ENCODE assay signal across 21 mouse cellular contexts in the genomic region with DNA sequence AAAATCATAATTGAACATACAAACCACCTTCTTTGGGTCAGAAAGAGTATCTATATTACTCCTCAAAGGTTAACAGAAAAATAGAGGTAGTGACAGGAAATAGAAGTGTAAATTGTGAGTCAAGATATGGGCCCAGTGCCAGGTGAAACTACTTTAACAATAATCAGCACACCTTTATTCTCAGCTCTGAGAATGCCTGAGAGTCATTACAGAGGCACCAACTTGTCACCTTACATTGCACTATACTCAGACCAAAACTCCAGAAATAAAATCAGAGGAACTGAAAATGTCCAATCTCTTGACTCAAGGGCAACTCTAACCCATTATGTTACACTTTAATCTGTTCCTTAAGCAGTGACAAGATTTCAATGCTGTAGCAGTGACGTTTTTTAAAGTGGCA. TPM values are rescaled to one million over a fixed set of nuclear protein-coding genes. Genes with fewer than 3 reads are reported as not detected.
DNase-seq lines count a peak whose midpoint lies in the region; ATAC-seq lines count a peak whose summit lies in the region.
"Had no signal": no experiment of that assay in that cellular context is flagged by ENCODE, and none has a peak within 500 bp of the region (broad histone marks: within the 10 kb centered on the region; RNA-seq: fewer than 3 reads in every experiment).

No protein-coding gene starts in this region.

- 70% methylated on average over 1 of the region's 1 CpGs for WGBS in intestine, embryonic 16.5 days
- 77% methylated on average over 1 of the region's 1 CpGs for WGBS in intestine, embryonic 15.5 days
- 94% methylated on average over 1 of the region's 1 CpGs for WGBS in hindbrain, embryonic 13.5 days

- no peak overlapping the region for H3K4me3 ChIP-seq in intestine, embryonic 16.5 days (ENCODE audit: low read length)
- H3K4me3 ChIP-seq in intestine, embryonic 15.5 days (replicated peaks) = no peak overlapping the region
- H3K4me3 ChIP-seq in hindbrain, embryonic 13.5 days = no peak overlapping the region
- H3K4me3 ChIP-seq: embryonic facial prominence, embryonic 12.5 days; forebrain, embryonic 15.5 days; heart, embryonic 10.5 days; hindbrain, embryonic 12.5 days had no signal

- peaks cover 8% of the 10 kb centered on the region for H3K4me1 ChIP-seq in intestine, embryonic 16.5 days (ENCODE audit: control insufficient read depth, insufficient read depth, low read length)
- H3K4me1 ChIP-seq in intestine, embryonic 15.5 days (replicated peaks) = no peaks in the 10 kb centered on the region
- 0 out of 2 replicates have a peak, but pooled peaks cover 2% of the 10 kb centered on the region for H3K4me1 ChIP-seq in hindbrain, embryonic 13.5 days (replicated peaks)
- H3K4me1 ChIP-seq: embryonic facial prominence, embryonic 12.5 days had no signal

- no peaks in the 10 kb centered on the region for H3K9me3 ChIP-seq in intestine, embryonic 16.5 days (ENCODE audit: control insufficient read depth, low read length)
- H3K9me3 ChIP-seq in intestine, embryonic 15.5 days = no peaks in the 10 kb centered on the region
- no peaks in the 10 kb centered on the region for H3K9me3 ChIP-seq in hindbrain, embryonic 13.5 days
- H3K9me3 ChIP-seq: embryonic facial prominence, embryonic 12.5 days; forebrain, embryonic 15.5 days; G1E; heart, embryonic 10.5 days; hindbrain, embryonic 12.5 days had no signal

- no peaks in the 10 kb centered on the region for H3K27me3 ChIP-seq in intestine, embryonic 16.5 days (replicated peaks; ENCODE audit: control insufficient read depth, insufficient read depth, low read length)
- no peaks in the 10 kb centered on the region for H3K27me3 ChIP-seq in intestine, embryonic 15.5 days (replicated peaks)
- no peaks in the 10 kb centered on the region for H3K27me3 ChIP-seq in hindbrain, embryonic 13.5 days
- H3K27me3 ChIP-seq: embryonic facial prominence, embryonic 12.5 days; forebrain, embryonic 15.5 days; hindbrain, embryonic 12.5 days had no signal

- no peak overlapping the region for H3K4me2 ChIP-seq in intestine, embryonic 16.5 days (ENCODE audit: low read depth, low read length)
- no peak overlapping the region for H3K4me2 ChIP-seq in intestine, embryonic 15.5 days (replicated peaks)
- H3K4me2 ChIP-seq in hindbrain, embryonic 13.5 days = no peak overlapping the region
- H3K4me2 ChIP-seq: embryonic facial prominence, embryonic 12.5 days; forebrain, embryonic 15.5 days; hindbrain, embryonic 12.5 days had no signal

- DNase-seq in adipocyte (ENCODE audit: low spot score) = no peak
- no peak for DNase-seq in adrenal gland, postnatal 14 days
- DNase-seq: adrenal gland, postnatal 36 days; cerebellum, adult 2 months; cerebellum, postnatal 14 days; embryo, embryonic 11 days; heart, adult 18-20 months; heart, postnatal 10 days; heart, postnatal 4 days; kidney, adult 18-20 months had no signal

- ATAC-seq in intestine, embryonic 16.5 days = 0 out of 2 replicates have a peak, but pooled peaks have one; percentile 40
- no peak for ATAC-seq in intestine, embryonic 15.5 days
- ATAC-seq in CD4-positive, CD25-positive, alpha-beta regulatory T cell, adult 4 months = peak; percentile 79
- peak; percentile 80 for ATAC-seq in inflammation-experienced regulatory T-cells, adult 6 months
- ATAC-seq in hindbrain, embryonic 13.5 days (ENCODE audit: low FRiP score) = no peak
- ATAC-seq: forebrain, embryonic 15.5 days; hindbrain, postnatal 0 days had no signal

- no peaks in the 10 kb centered on the region for H3K36me3 ChIP-seq in intestine, embryonic 16.5 days (ENCODE audit: control insufficient read depth, insufficient read depth, low read length)
- H3K36me3 ChIP-seq in intestine, embryonic 15.5 days = no peaks in the 10 kb centered on the region
- no peaks in the 10 kb centered on the region for H3K36me3 ChIP-seq in hindbrain, embryonic 13.5 days
- H3K36me3 ChIP-seq: embryonic facial prominence, embryonic 12.5 days; forebrain, embryonic 15.5 days; heart, embryonic 10.5 days; hindbrain, embryonic 12.5 days had no signal

- no peak overlapping the region for H3K9ac ChIP-seq in intestine, embryonic 16.5 days (ENCODE audit: low read depth, low read length)
- no peak overlapping the region for H3K9ac ChIP-seq in intestine, embryonic 15.5 days
- H3K9ac ChIP-seq in hindbrain, embryonic 13.5 days = no peak overlapping the region
- H3K9ac ChIP-seq: embryonic facial prominence, embryonic 12.5 days; forebrain, embryonic 15.5 days; hindbrain, embryonic 12.5 days had no signal

- no peak overlapping the region for H3K27ac ChIP-seq in intestine, embryonic 16.5 days (ENCODE audit: low read length)
- no peak overlapping the region for H3K27ac ChIP-seq in intestine, embryonic 15.5 days
- H3K27ac ChIP-seq in hindbrain, embryonic 13.5 days = no peak overlapping the region
- H3K27ac ChIP-seq: embryonic facial prominence, embryonic 12.5 days; forebrain, embryonic 15.5 days; heart, embryonic 10.5 days; hindbrain, embryonic 12.5 days; hindbrain, postnatal 0 days had no signal

RNA-seq across cellular contexts. Expression of a gene that starts 11.2 kb away (rescaled TPM):
- 105 and 108 TPM in 2 replicates for polyA plus RNA-seq in intestine, embryonic 16.5 days (2015; fragmentation: Nextera tagmentation; extraction: Ambion mirVana)
- polyA plus RNA-seq in intestine, embryonic 15.5 days (2015; fragmentation: Nextera tagmentation; extraction: Ambion mirVana) = 99.6 and 110 TPM in 2 replicates
- 10 to 100 TPM; 45.4 to 68.3 TPM for polyA plus RNA-seq in CD4-positive, CD25-positive, alpha-beta regulatory T cell, adult 4 months (2017; shearing (Covaris generic))
- 10 to 100 TPM; 48.4 to 84.8 (median 60.7) TPM for polyA plus RNA-seq in inflammation-experienced regulatory T-cells, adult 6 months (2017; shearing (Covaris generic))
- total RNA-seq in adrenal gland, postnatal 14 days (2021) = 60.0 and 63.1 TPM in 2 replicates
- 66.1 and 66.3 TPM in 2 replicates for polyA plus RNA-seq in hindbrain, embryonic 13.5 days (2015; fragmentation: Nextera tagmentation; extraction: Ambion mirVana)

RNA-seq across cellular contexts. Expression of a gene that starts 11.4 kb away (rescaled TPM):
- polyA plus RNA-seq in intestine, embryonic 16.5 days (2015; fragmentation: Nextera tagmentation; extraction: Ambion mirVana) = 5.6 and 5.8 TPM in 2 replicates
- 6.6 and 6.8 TPM in 2 replicates for polyA plus RNA-seq in intestine, embryonic 15.5 days (2015; fragmentation: Nextera tagmentation; extraction: Ambion mirVana)
- 10 to 100 TPM in 1 of 2 experiments, 1 to 10 TPM in 1; 8.6 to 11.4 TPM for polyA plus RNA-seq in CD4-positive, CD25-positive, alpha-beta regulatory T cell, adult 4 months (2017; shearing (Covaris generic))
- polyA plus RNA-seq in inflammation-experienced regulatory T-cells, adult 6 months (2017; shearing (Covaris generic)) = 10 to 100 TPM in 1 of 3 experiments, 1 to 10 TPM in 2; 6.0 to 12.4 (median 9.7) TPM
- total RNA-seq in adrenal gland, postnatal 14 days (2021) = 8.3 and 11.2 TPM in 2 replicates
- 6.8 and 8.6 TPM in 2 replicates for polyA plus RNA-seq in hindbrain, embryonic 13.5 days (2015; fragmentation: Nextera tagmentation; extraction: Ambion mirVana)

Comparison
In these comparisons a context has a peak if more than half of its experiments do, and no peak if none do; other contexts are left out.
1. ATAC-seq: peak in intestine, embryonic 16.5 days (single experiment), CD4-positive, CD25-positive, alpha-beta regulatory T cell, adult 4 months (single experiment) and inflammation-experienced regulatory T-cells, adult 6 months (single experiment); none in intestine, embryonic 15.5 days (single experiment) and hindbrain, embryonic 13.5 days (single experiment).